Mouse (Mus musculus) stomach, embryonic 16.5 days (tissue): ENCODE results near the gene Pigg. TPM values are rescaled to one million over a fixed set of nuclear protein-coding genes. Genes with fewer than 3 reads are reported as not detected.
A peak's percentile ranks its signal among the peaks of the same experiment; 100 is the strongest.

Source experiments
- ATAC-seq: fragments of 200-750 bp; cut with Nextera tagmentation; 2 replicates; pipeline ENCODE4 v1.8.0; 2017; ENCODE audit warnings: moderate number of reproducible peaks, moderate TSS enrichment; ENCODE audit not compliant: insufficient read depth, low FRiP score
- H3K27ac ChIP-seq: fragments of 300-500 bp; sonication (generic); 2 replicates; pipeline ENCODE4 v1.5.1; 2014; ENCODE audit warnings: low read length
- H3K27me3 ChIP-seq: fragments of 300-500 bp; sonication (generic); 2 replicates; pipeline ENCODE4 v1.6.1; 2014; ENCODE audit warnings: low read length, control low read depth, mixed read lengths; ENCODE audit not compliant: control insufficient read depth, insufficient read depth
- H3K36me3 ChIP-seq: fragments of 300-500 bp; sonication (generic); 2 replicates; pipeline ENCODE4 v1.6.1; 2014; ENCODE audit warnings: low read length; ENCODE audit not compliant: control insufficient read depth, insufficient read depth
- H3K4me1 ChIP-seq: fragments of 300-500 bp; sonication (generic); 2 replicates; pipeline ENCODE4 v1.6.1; 2014; ENCODE audit warnings: low read length, control low read depth, mixed read lengths; ENCODE audit not compliant: control insufficient read depth, insufficient read depth
- H3K4me2 ChIP-seq: fragments of 300-500 bp; sonication (generic); 2 replicates; pipeline ENCODE4 v1.6.1; 2014; ENCODE audit warnings: low read depth, low read length, mixed read lengths
- H3K4me3 ChIP-seq: fragments of 300-500 bp; sonication (generic); replicated peaks from 2 replicates; pipeline ENCODE4 v1.5.1; 2014; ENCODE audit warnings: mild to moderate bottlenecking, low read length
- H3K9ac ChIP-seq: fragments of 300-500 bp; sonication (generic); 2 replicates; pipeline ENCODE4 v1.6.1; 2014; ENCODE audit warnings: low read length
- H3K9me3 ChIP-seq: fragments of 300-500 bp; sonication (generic); replicated peaks from 2 replicates; pipeline ENCODE4 v1.6.1; 2016; ENCODE audit warnings: low read length, control low read depth; ENCODE audit not compliant: control insufficient read depth
- WGBS: fragments of 180-500 bp; shearing (Covaris S2); extraction: QIAGEN DNeasy Blood & Tissue Kit; methylation state at CpG from one replicate; pipeline ENCODE4 v1.1.7; 2014; 5-methylcytosine and 5-hydroxymethylcytosine counted together
- polyA plus RNA-seq: library from polyadenylated mRNA; unstranded; fragments of >200 nt; fragmentation: Nextera tagmentation; extraction: Ambion mirVana; gene quantifications from 2 replicates; pipeline ENCODE4 v1.2.1, GENCODE M21; 2015

Pigg gene
- polyA plus RNA-seq, 1 experiment from 2014 or later, result 8.0 TPM

- no peak overlapping the region for H3K27ac ChIP-seq
- ATAC-seq, result 0 out of 2 replicates have a peak, but pooled peaks have one; percentile 10
- peaks cover 89% of the 10 kb centered on the region for H3K27me3 ChIP-seq
Observed at GRCm38 (mm10) chr5:108366984-108367841, 54.8 kb downstream of the Pigg start.

GRCm38 (mm10) chr5:108367871-108368332 is 55.5 kb downstream of the Pigg start, which contains the start of gene Gm42517:
Gm42517 (minus strand) TSS chr5:108367922.
- WGBS, result 1% methylated on average over 32 of the region's 36 CpGs
- peak within 1 kb of the TSS; percentile 52 for H3K9ac ChIP-seq
- ATAC-seq, result peak; percentile 46; the same call in 1 of the 2 replicates
- peak within 1 kb of the TSS; percentile 56 for H3K4me3 ChIP-seq
- no peaks in the 10 kb centered on the region for H3K9me3 ChIP-seq
- no peak within 1 kb of the TSS for H3K27ac ChIP-seq
- peak within 1 kb of the TSS; percentile 97 for H3K4me2 ChIP-seq
- peaks cover 20% of the 10 kb centered on the region for H3K4me1 ChIP-seq
- H3K36me3 ChIP-seq, result no peaks in the 10 kb centered on the region
- peaks cover 91% of the 10 kb centered on the region for H3K27me3 ChIP-seq

More at GRCm38 (mm10) chr5:108366984-108367841, 54.8 kb downstream of the Pigg start:
- peak overlapping the region; percentile 56 for H3K4me3 ChIP-seq
- WGBS, result 0% methylated on average over 53 of the region's 100 CpGs
- H3K9me3 ChIP-seq, result no peaks in the 10 kb centered on the region
- H3K4me1 ChIP-seq, result peaks cover 20% of the 10 kb centered on the region
- no peaks in the 10 kb centered on the region for H3K36me3 ChIP-seq
- peak overlapping the region; percentile 97 for H3K4me2 ChIP-seq
- peak overlapping the region; percentile 52 for H3K9ac ChIP-seq

- Histone ChIP-seq H3K4me3 (peak overlapping the region; percentile 56), H3K9me3 (no peaks in the 10 kb centered on the region), H3K36me3 (no peaks in the 10 kb centered on the region), H3K27ac (no peak overlapping the region), H3K9ac (no peak overlapping the region), H3K4me2 (peak overlapping the region; percentile 78), H3K4me1 (peaks cover 20% of the 10 kb centered on the region), H3K27me3 (peaks cover 88% of the 10 kb centered on the region)
- 10% methylated on average over 6 of the region's 6 CpGs for WGBS
- no peak for ATAC-seq
Observed at GRCm38 (mm10) chr5:108368446-108368845, 56.0 kb downstream of the Pigg start.

DNA sequence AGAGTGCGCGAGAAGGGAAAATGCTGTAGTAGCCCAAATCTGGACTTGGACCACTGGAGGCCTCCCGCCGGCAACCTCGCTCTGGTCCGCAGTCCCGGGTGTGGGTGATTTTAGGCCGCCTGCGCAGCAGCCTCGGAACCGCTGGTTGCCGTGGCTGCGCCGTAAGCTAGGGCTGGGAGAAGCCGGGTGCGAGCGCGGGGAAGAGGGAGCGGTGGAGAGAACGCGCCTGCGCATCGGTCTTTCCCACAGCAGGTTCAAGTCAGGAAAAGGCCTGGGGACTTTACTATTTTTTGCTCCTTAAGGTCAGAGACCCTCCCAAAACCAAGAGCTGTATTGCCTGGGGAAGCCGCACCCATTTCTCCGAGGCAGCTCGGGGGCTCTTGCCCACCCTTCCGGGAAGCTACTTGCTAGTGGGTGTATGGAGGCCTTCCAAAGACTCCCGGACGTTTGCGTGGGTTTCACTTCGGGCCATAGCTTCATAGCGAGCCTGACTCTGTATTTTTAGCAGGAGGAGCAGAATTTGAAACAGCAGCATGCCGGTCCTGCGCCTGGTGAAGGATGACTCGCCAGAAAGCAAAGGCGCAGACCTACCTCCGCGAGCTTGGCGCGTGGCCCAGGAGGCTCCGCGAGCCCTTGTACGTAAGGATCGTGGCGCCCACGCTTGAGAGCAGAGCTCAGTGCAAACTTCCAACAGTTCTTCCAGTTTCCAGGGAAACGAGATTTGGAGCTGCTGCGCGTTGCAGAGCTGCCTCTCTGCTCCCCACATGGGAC is 56.6 kb downstream of the Pigg start:
- no peak for ATAC-seq
- H3K27me3 ChIP-seq, result peaks cover 82% of the 10 kb centered on the region

GRCm38 (mm10) chr5:108369964-108370363 is 57.6 kb downstream of the Pigg start:
- H3K4me1 ChIP-seq, result peaks cover 20% of the 10 kb centered on the region
- H3K36me3 ChIP-seq, result no peaks in the 10 kb centered on the region
- no peak overlapping the region for H3K4me3 ChIP-seq
- WGBS, result 2% methylated on average over 6 of the region's 6 CpGs
- H3K9ac ChIP-seq, result no peak overlapping the region
- no peak for ATAC-seq
- H3K4me2 ChIP-seq, result no peak overlapping the region
- no peak overlapping the region for H3K27ac ChIP-seq
- no peaks in the 10 kb centered on the region for H3K9me3 ChIP-seq
- H3K27me3 ChIP-seq, result peaks cover 74% of the 10 kb centered on the region

More for the DNA sequence above, 56.6 kb downstream of the Pigg start:
- H3K9me3 ChIP-seq, result no peaks in the 10 kb centered on the region
- peak overlapping the region; percentile 78 for H3K4me2 ChIP-seq
- H3K4me3 ChIP-seq, result peak overlapping the region; percentile 48
- WGBS, result under 1% methylated on average over 49 of the region's 49 CpGs
- H3K36me3 ChIP-seq, result no peaks in the 10 kb centered on the region
- H3K4me1 ChIP-seq, result peaks cover 20% of the 10 kb centered on the region
- no peak overlapping the region for H3K9ac ChIP-seq
- no peak overlapping the region for H3K27ac ChIP-seq

DNA sequence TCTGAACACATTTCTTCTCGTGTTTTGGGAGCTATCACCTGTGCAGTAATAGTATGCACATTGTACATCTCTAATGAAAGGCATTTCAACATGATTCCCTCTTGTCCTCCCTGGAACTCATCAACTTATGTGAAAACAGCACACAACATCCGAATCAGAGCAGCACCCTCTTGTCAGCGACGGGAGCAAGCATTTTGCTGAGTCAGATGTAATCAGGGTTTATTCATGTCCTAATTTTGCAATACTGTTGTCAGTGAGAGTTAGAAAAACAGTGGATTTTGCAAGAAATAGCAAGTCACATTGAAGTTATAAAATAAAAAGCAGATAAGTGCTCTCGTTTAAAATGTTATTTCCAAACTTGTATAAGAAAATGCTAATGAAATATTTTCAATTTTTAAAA is 61.7 kb downstream of the Pigg start:
- Histone ChIP-seq H3K27ac (no peak overlapping the region), H3K27me3 (peaks cover 34% of the 10 kb centered on the region)
- WGBS, result 65% methylated on average over 5 of the region's 5 CpGs

DNA sequence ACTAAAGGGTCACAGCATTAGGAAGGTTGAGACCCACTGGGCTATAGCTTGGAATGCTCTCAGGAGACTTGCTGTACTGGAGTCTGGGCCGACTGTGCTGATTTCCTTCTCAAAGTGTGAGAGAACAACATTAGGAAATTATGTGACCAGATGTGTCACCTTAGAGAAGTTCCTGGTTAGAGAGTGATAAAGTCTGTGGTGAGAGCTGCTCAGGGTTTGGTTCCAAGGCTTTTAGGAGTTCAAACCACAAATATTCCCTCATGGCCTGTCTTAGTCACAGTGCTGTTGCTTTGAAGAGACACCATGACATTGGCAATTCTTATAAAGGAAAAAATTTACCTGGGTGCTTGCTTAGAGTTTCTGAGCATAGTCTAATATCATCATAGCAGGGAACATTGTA is 63.6 kb downstream of the Pigg start:
- no peak overlapping the region for H3K27ac ChIP-seq
- H3K9ac ChIP-seq, result no peak overlapping the region
- peaks cover 15% of the 10 kb centered on the region for H3K27me3 ChIP-seq
- H3K9me3 ChIP-seq, result no peaks in the 10 kb centered on the region
- H3K4me2 ChIP-seq, result no peak overlapping the region
- H3K4me3 ChIP-seq, result no peak overlapping the region
- no peaks in the 10 kb centered on the region for H3K4me1 ChIP-seq
- no peaks in the 10 kb centered on the region for H3K36me3 ChIP-seq
- ATAC-seq, result no peak
- 62% methylated on average over 1 of the region's 1 CpGs for WGBS

More for the DNA sequence above, 61.7 kb downstream of the Pigg start:
- H3K9me3 ChIP-seq, result no peaks in the 10 kb centered on the region
- no peaks in the 10 kb centered on the region for H3K36me3 ChIP-seq
- no peak overlapping the region for H3K9ac ChIP-seq
- H3K4me1 ChIP-seq, result peaks cover under 1% of the 10 kb centered on the region
- H3K4me3 ChIP-seq, result no peak overlapping the region
- no peak overlapping the region for H3K4me2 ChIP-seq
- ATAC-seq, result no peak

DNA sequence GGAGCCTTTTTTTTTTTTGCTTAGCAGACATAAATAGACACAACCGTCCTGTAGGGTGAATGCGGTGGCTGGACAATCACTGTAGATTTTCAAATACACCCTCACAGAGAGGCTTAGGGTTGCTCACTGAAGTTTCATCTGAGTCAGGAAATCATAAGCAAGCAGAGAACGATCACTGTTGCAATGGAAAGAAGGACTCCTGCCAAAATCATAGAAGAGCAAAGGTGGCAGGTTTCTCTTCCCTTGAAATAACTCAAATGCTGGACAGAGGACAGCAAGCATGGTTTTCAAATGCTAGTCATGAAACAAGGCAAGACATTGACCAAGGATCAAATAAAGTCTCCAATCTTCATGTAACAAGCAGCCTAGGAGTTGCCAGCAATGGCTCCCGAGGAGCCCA is 65.9 kb downstream of the Pigg start:
- 81% methylated on average over 4 of the region's 4 CpGs for WGBS
- no peak for ATAC-seq
- no peaks in the 10 kb centered on the region for H3K9me3 ChIP-seq

GRCm38 (mm10) chr5:108385632-108386031 is 73.2 kb downstream of the Pigg start:
- H3K9ac ChIP-seq, result no peak overlapping the region
- H3K4me2 ChIP-seq, result no peak overlapping the region
- no peak for ATAC-seq
- H3K36me3 ChIP-seq, result no peaks in the 10 kb centered on the region
- H3K9me3 ChIP-seq, result no peaks in the 10 kb centered on the region
- H3K4me1 ChIP-seq, result no peaks in the 10 kb centered on the region
- no peaks in the 10 kb centered on the region for H3K27me3 ChIP-seq
- WGBS, result 74% methylated on average over 2 of the region's 2 CpGs
- no peak overlapping the region for H3K27ac ChIP-seq
- H3K4me3 ChIP-seq, result no peak overlapping the region

More for the DNA sequence above, 65.9 kb downstream of the Pigg start:
- H3K9ac ChIP-seq, result no peak overlapping the region
- no peak overlapping the region for H3K27ac ChIP-seq
- H3K36me3 ChIP-seq, result no peaks in the 10 kb centered on the region
- no peaks in the 10 kb centered on the region; the same call in 1 of the 2 replicates for H3K27me3 ChIP-seq
- no peaks in the 10 kb centered on the region for H3K4me1 ChIP-seq
- H3K4me2 ChIP-seq, result no peak overlapping the region
- H3K4me3 ChIP-seq, result no peak overlapping the region
